Mouse (Mus musculus): Measurements from ENCODE around the gene Cirbp. TPM values are rescaled to one million over a fixed set of nuclear protein-coding genes. Genes with fewer than 3 reads are reported as not detected.
"Not testable (repeated sequence)": the region's sequence is repeated elsewhere in the genome, so short reads cannot be mapped to it uniquely, and the experiment has no call there.

Gene Cirbp
- polyA plus RNA-seq, 1 experiment, result 105 TPM

DNA sequence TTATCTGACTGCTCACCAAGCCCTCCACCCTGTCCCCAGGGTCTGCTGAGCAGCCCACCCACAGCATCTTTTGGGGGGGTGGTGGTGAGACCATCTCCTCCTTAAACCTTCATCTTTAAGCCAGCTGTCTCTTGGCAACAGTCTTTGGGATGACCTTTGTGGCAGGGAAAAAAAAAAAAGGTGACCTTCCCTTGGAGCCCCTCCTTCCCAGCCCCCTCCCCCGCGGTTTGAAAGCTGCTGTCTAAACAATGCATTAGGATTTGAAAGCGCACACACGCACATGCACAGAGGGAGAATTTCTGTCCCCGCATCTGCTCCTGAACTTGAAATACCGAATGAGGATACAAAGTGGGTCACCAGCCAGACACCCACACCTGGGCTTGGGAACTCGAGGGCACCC is 38.3 kb downstream of the Cirbp start:
- no peak for TF ChIP-seq POLR2A (IDR thresholded peaks at IDR 0.05; ENCODE audit: control insufficient read depth, low read depth, low read length)
- no peak for TF ChIP-seq CTCF (IDR thresholded peaks at IDR 0.05; ENCODE audit: control insufficient read depth, insufficient read depth, insufficient replicate concordance, low read depth, low read length)
- Histone ChIP-seq H3K27me3 (ENCODE audit: control insufficient read depth, insufficient read depth, low read length) (no peaks in the 10 kb centered on the region), H3K4me3 (ENCODE audit: control insufficient read depth, low read depth, low read length) (no peak overlapping the region), H3K4me1 (ENCODE audit: control insufficient read depth, insufficient read depth, low read length) (peaks cover 1% of the 10 kb centered on the region; the same call in 1 of the 2 replicates), H3K27ac (ENCODE audit: control insufficient read depth, insufficient read depth, low read depth, low read length) (no peak overlapping the region), H3K36me3 (ENCODE audit: control insufficient read depth, insufficient read depth, low read length) (no peaks in the 10 kb centered on the region)

- H3K4me1 ChIP-seq (ENCODE audit: control insufficient read depth, insufficient read depth, low read length), result peaks cover 3% of the 10 kb centered on the region; the same call in 1 of the 2 replicates
- no peak overlapping the region for H3K27ac ChIP-seq (ENCODE audit: control insufficient read depth, insufficient read depth, low read depth, low read length)
- H3K27me3 ChIP-seq (ENCODE audit: control insufficient read depth, insufficient read depth, low read length), result no peaks in the 10 kb centered on the region
- H3K4me3 ChIP-seq (ENCODE audit: control insufficient read depth, low read depth, low read length), result no peak overlapping the region
- no peak for TF ChIP-seq CTCF (IDR thresholded peaks at IDR 0.05; ENCODE audit: control insufficient read depth, insufficient read depth, insufficient replicate concordance, low read depth, low read length)
- TF ChIP-seq POLR2A (IDR thresholded peaks at IDR 0.05; ENCODE audit: control insufficient read depth, low read depth, low read length), result no peak
- H3K36me3 ChIP-seq (ENCODE audit: control insufficient read depth, insufficient read depth, low read length), result no peaks in the 10 kb centered on the region
Observed at GRCm38 (mm10) chr10:80207201-80207600, 41.4 kb downstream of the Cirbp start.

DNA sequence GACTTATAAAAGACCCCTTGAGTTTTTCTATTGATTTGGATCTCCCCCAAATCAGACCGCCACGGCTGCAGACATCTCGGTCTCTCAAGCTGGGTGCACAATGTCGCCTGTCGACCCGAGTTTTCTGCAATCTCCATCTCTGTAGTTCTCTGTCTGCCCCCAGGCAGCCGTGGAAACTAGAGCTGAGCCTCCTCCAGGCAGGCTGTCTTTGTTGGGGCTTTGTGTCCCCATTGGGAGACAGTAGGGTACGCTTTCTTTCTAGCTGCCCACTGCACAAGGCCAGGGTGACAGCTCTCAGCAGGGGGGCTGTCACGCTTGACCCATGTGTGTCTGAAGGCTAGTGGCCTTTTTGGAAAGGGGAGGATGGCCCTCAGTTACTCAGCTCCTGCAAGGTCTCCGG is 41.9 kb downstream of the Cirbp start:
- Histone ChIP-seq H3K4me1 (ENCODE audit: control insufficient read depth, insufficient read depth, low read length) (peaks cover 3% of the 10 kb centered on the region; the same call in 1 of the 2 replicates), H3K4me3 (ENCODE audit: control insufficient read depth, low read depth, low read length) (no peak overlapping the region), H3K36me3 (ENCODE audit: control insufficient read depth, insufficient read depth, low read length) (no peaks in the 10 kb centered on the region), H3K27me3 (ENCODE audit: control insufficient read depth, insufficient read depth, low read length) (no peaks in the 10 kb centered on the region), H3K27ac (ENCODE audit: control insufficient read depth, insufficient read depth, low read depth, low read length) (no peak overlapping the region)
- TF ChIP-seq POLR2A (IDR thresholded peaks at IDR 0.05; ENCODE audit: control insufficient read depth, low read depth, low read length) (no peak), CTCF (IDR thresholded peaks at IDR 0.05; ENCODE audit: control insufficient read depth, insufficient read depth, insufficient replicate concordance, low read depth, low read length) (no peak)

- Histone ChIP-seq H3K27me3 (ENCODE audit: control insufficient read depth, insufficient read depth, low read length) (no peaks in the 10 kb centered on the region), H3K4me3 (ENCODE audit: control insufficient read depth, low read depth, low read length) (no peak overlapping the region), H3K4me1 (ENCODE audit: control insufficient read depth, insufficient read depth, low read length) (peaks cover 3% of the 10 kb centered on the region; the same call in 1 of the 2 replicates), H3K36me3 (ENCODE audit: control insufficient read depth, insufficient read depth, low read length) (no peaks in the 10 kb centered on the region), H3K27ac (ENCODE audit: control insufficient read depth, insufficient read depth, low read depth, low read length) (no peak overlapping the region)
- no peak for TF ChIP-seq POLR2A (IDR thresholded peaks at IDR 0.05; ENCODE audit: control insufficient read depth, low read depth, low read length)
- no peak for TF ChIP-seq CTCF (IDR thresholded peaks at IDR 0.05; ENCODE audit: control insufficient read depth, insufficient read depth, insufficient replicate concordance, low read depth, low read length)
Observed at GRCm38 (mm10) chr10:80208248-80208647, 42.5 kb downstream of the Cirbp start.

GRCm38 (mm10) chr10:80208841-80209371 is 43.1 kb downstream of the Cirbp start:
- Histone ChIP-seq H3K4me3 (ENCODE audit: control insufficient read depth, low read depth, low read length) (no peak overlapping the region), H3K36me3 (ENCODE audit: control insufficient read depth, insufficient read depth, low read length) (no peaks in the 10 kb centered on the region), H3K4me1 (ENCODE audit: control insufficient read depth, insufficient read depth, low read length) (peaks cover 3% of the 10 kb centered on the region; the same call in 1 of the 2 replicates), H3K27ac (ENCODE audit: control insufficient read depth, insufficient read depth, low read depth, low read length) (no peak overlapping the region), H3K27me3 (ENCODE audit: control insufficient read depth, insufficient read depth, low read length) (no peaks in the 10 kb centered on the region)
- TF ChIP-seq CTCF (IDR thresholded peaks at IDR 0.05; ENCODE audit: control insufficient read depth, insufficient read depth, insufficient replicate concordance, low read depth, low read length) (no peak), POLR2A (IDR thresholded peaks at IDR 0.05; ENCODE audit: control insufficient read depth, low read depth, low read length) (no peak)

DNA sequence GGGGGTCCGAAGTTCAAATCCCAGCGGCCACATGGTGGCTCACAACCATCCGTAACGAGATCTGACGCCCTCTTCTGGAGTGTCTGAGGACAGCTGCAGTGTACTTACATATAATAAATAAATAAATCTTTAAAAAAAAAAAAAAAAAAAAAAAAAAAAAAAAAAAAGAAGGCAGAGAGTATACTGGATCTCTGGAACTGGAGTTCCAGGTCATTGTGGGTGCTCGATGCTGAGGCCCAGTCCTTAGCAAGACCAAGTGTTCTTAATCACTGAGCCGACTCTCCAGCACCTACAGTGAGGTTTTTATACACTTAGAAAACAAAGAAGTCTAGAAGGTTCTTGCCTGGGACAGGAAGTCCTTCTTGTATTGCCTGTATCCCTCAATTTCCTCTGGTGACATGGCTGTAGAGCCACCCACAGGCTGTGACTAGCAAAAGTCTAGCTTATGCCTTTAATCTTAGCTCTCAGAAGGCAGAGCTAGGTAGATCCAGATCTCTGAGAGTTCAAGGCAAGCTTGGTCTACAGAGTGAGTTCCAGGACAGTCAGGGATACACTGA is 45.8 kb downstream of the Cirbp start:
- not testable (repeated sequence) for H3K27ac ChIP-seq (ENCODE audit: control insufficient read depth, insufficient read depth, low read depth, low read length); H3K4me3 ChIP-seq (ENCODE audit: control insufficient read depth, low read depth, low read length); H3K27me3 ChIP-seq (ENCODE audit: control insufficient read depth, insufficient read depth, low read length); H3K36me3 ChIP-seq (ENCODE audit: control insufficient read depth, insufficient read depth, low read length); H3K4me1 ChIP-seq (ENCODE audit: control insufficient read depth, insufficient read depth, low read length)

GRCm38 (mm10) chr10:80215048-80215772 is 49.4 kb downstream of the Cirbp start:
- no peaks in the 10 kb centered on the region for H3K27me3 ChIP-seq (ENCODE audit: control insufficient read depth, insufficient read depth, low read length)
- peaks cover 3% of the 10 kb centered on the region for H3K4me1 ChIP-seq (ENCODE audit: control insufficient read depth, insufficient read depth, low read length)
- H3K4me3 ChIP-seq (ENCODE audit: control insufficient read depth, low read depth, low read length), result no peak overlapping the region
- TF ChIP-seq CTCF (IDR thresholded peaks at IDR 0.05; ENCODE audit: control insufficient read depth, insufficient read depth, insufficient replicate concordance, low read depth, low read length) (no peak), POLR2A (IDR thresholded peaks at IDR 0.05; ENCODE audit: control insufficient read depth, low read depth, low read length) (no peak)
- H3K36me3 ChIP-seq (ENCODE audit: control insufficient read depth, insufficient read depth, low read length), result no peaks in the 10 kb centered on the region
- no peak overlapping the region for H3K27ac ChIP-seq (ENCODE audit: control insufficient read depth, insufficient read depth, low read depth, low read length)

Measured in testis, adult 2 months (tissue).